Mouse (Mus musculus) kidney, postnatal 10 days (tissue): ENCODE measurements around the gene Lmf1.

Experiments
- DNase-seq: peaks from one replicate; pipeline ENCODE4 v3.0.0; 2021; ENCODE audit warnings: mixed read lengths

Gene Lmf1

DNA sequence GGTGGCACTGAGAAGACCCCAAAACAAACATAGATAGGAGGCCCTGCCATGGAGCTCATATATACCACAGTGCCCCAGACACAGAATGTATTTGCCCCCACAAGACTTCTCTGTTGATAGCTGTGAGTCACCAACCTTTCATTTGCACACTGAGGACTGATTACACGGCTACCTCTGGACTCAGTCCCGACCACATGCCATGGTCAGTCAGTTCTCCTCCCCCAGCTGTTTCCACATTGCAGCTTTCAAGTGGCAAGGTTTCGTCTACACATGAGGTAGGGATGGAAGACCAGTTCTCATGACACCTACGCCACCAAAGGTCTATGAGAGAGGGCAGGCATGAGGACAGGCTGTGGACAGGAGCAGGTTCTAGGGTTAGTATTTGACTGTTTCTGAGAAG is 132.3 kb downstream of the Lmf1 start:
- DNase-seq = no peak
